Mouse (Mus musculus) hindbrain, embryonic 16.5 days (tissue): ENCODE measurements at regions not wholly inside any gene's neighbourhood (a gene's known extent, or its start where the extent isn't known, plus 50 kb on each side); places are given as distances from the start of the nearest gene placed in this dataset.

Source experiments
- ATAC-seq: fragments of 200-750 bp; cut with Nextera tagmentation; 2 replicates; pipeline ENCODE4 v1.8.0; 2017; ENCODE audit warnings: moderate TSS enrichment, moderate library complexity
- H3K27ac ChIP-seq: fragments of 300-500 bp; sonication (generic); 2 replicates; pipeline ENCODE4 v1.5.1; 2014; ENCODE audit warnings: low read depth, mild to moderate bottlenecking, control low read depth, low read length, moderate library complexity
- H3K27me3 ChIP-seq: fragments of 300-500 bp; sonication (generic); replicated peaks from 2 replicates; pipeline ENCODE4 v1.6.1; 2014; ENCODE audit warnings: low read length; ENCODE audit not compliant: control insufficient read depth, insufficient read depth
- H3K36me3 ChIP-seq: fragments of 300-500 bp; sonication (generic); 2 replicates; pipeline ENCODE4 v1.6.1; 2014; ENCODE audit warnings: mild to moderate bottlenecking, low read length, moderate library complexity, mixed read lengths; ENCODE audit not compliant: control insufficient read depth, insufficient read depth
- H3K4me1 ChIP-seq: fragments of 300-500 bp; sonication (generic); 2 replicates; pipeline ENCODE4 v1.6.1; 2014; ENCODE audit warnings: low read depth, low read length; ENCODE audit not compliant: control insufficient read depth, insufficient read depth
- H3K4me2 ChIP-seq: fragments of 300-500 bp; sonication (generic); 2 replicates; pipeline ENCODE4 v1.6.1; 2014; ENCODE audit warnings: mild to moderate bottlenecking, low read length, control low read depth, moderate library complexity
- H3K4me3 ChIP-seq: fragments of 300-500 bp; sonication (generic); 2 replicates; pipeline ENCODE4 v1.5.1; 2014; ENCODE audit warnings: mild to moderate bottlenecking, low read length, control low read depth, moderate library complexity
- H3K9ac ChIP-seq: fragments of 300-500 bp; sonication (generic); 2 replicates; pipeline ENCODE4 v1.6.1; 2014; ENCODE audit warnings: low read depth, mild to moderate bottlenecking, control low read depth, low read length, moderate library complexity
- H3K9me3 ChIP-seq: fragments of 300-500 bp; sonication (generic); 2 replicates; pipeline ENCODE4 v1.6.1; 2014; ENCODE audit warnings: mild to moderate bottlenecking, low read length, moderate library complexity; ENCODE audit not compliant: control insufficient read depth
- WGBS: fragments of 180-500 bp; shearing (Covaris S2); extraction: QIAGEN DNeasy Blood & Tissue Kit; methylation state at CpG from one replicate; pipeline ENCODE4 v1.1.7; 2014; 5-methylcytosine and 5-hydroxymethylcytosine counted together

DNA sequence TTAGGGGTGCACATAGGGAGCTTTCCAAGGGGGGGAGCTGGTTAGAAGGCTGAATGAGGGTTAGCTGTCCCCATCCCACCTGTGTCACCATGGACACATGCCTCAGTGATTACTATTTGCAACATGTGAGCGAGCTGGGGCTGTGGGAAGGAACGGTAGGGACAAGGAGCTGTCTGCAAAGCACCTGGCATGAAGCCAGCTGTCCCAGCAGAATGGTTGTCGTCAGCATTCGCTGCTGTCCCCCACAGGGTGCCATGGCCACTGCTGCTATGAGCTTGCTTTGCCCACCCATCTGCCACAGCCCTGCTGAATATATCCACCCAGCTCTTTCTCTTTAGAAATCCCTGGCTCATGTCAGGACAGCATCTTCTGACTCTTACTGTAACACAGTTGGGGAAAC is 96.8 kb upstream of the Gm26897 start:
- ATAC-seq, result no peak
- H3K36me3 ChIP-seq, result no peaks in the 10 kb centered on the region
- no peak overlapping the region for H3K4me2 ChIP-seq
- no peaks in the 10 kb centered on the region for H3K9me3 ChIP-seq
- no peak overlapping the region for H3K27ac ChIP-seq
- H3K27me3 ChIP-seq, result no peaks in the 10 kb centered on the region
- 5% methylated on average over 4 of the region's 4 CpGs for WGBS
- peaks cover 10% of the 10 kb centered on the region for H3K4me1 ChIP-seq
- H3K4me3 ChIP-seq, result no peak overlapping the region
- no peak overlapping the region for H3K9ac ChIP-seq

DNA sequence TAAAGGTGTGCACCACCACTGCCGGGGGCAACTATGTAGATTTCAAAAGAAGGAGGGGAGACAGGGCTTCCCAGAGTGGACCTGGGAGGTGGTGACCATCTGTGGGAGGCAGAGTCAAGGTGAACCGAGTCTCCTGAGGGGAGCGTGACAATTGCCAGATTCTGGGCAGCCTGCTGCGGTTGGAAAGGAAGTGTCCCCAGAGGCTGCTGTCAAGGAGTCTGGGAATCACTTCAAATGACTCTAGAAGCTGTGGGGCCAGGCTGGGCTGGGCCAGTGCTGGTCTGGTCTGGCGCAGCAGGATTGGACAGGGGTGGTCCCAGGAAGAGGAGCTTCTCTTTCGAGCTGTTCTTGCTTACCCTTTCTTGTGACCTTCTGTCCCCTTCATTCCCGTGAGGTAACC is 95.4 kb upstream of the Gm26897 start:
- H3K4me2 ChIP-seq, result no peak overlapping the region
- H3K4me1 ChIP-seq, result peaks cover 10% of the 10 kb centered on the region
- H3K9me3 ChIP-seq, result no peaks in the 10 kb centered on the region
- 63% methylated on average over 7 of the region's 7 CpGs for WGBS
- no peak for ATAC-seq
- H3K36me3 ChIP-seq, result no peaks in the 10 kb centered on the region
- no peak overlapping the region for H3K27ac ChIP-seq
- H3K9ac ChIP-seq, result no peak overlapping the region
- no peak overlapping the region for H3K4me3 ChIP-seq
- H3K27me3 ChIP-seq, result no peaks in the 10 kb centered on the region

DNA sequence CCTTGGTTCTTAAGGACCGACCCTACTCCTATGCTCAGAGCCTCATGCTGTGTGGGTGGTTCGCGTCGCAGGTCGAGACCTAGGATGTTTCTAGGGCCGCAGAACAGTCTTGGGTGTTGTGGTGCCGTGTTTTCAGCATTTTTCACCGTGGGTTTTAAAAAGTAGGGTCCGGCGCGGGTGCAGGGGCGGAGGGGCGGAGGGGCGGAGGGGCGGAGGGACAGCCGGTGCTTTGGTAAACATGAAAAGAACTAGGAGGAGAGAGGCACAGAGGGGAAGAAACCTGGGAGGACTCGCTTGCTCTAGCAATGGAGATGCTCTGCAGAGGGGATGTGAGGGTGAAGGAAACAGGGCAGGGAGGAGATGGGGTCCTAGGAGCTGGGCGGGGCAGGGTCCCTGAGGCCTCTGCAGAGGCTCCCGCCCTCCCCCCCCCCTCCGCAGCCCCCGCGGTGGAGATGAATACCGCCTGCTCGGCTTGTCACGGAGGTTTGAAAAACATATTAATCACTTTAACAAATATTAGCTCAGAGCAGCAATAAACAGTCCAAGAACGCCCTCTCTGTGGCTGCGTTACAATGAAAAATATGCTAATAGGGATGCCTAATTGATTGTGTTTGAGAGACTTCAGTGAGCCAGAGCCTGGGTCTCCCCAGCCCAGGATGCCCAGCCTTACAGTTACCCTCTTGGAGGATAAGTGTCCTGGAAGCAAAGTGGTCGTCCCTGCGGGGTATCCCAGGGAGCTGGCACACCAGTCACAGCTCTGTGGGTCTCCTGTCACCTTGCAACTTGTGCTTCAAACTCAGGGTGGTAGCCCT is 94.0 kb upstream of the Gm26897 start:
- no peaks in the 10 kb centered on the region for H3K9me3 ChIP-seq
- ATAC-seq, result 0 out of 2 replicates have a peak, but pooled peaks have one; percentile 53
- no peak overlapping the region; the same call in 1 of the 2 replicates for H3K9ac ChIP-seq
- peak overlapping the region; percentile 47 for H3K4me2 ChIP-seq
- no peak overlapping the region for H3K27ac ChIP-seq
- 7% methylated on average over 27 of the region's 29 CpGs for WGBS
- H3K4me1 ChIP-seq, result peaks cover 10% of the 10 kb centered on the region
- no peak overlapping the region for H3K4me3 ChIP-seq
- H3K27me3 ChIP-seq, result no peaks in the 10 kb centered on the region
- H3K36me3 ChIP-seq, result no peaks in the 10 kb centered on the region

DNA sequence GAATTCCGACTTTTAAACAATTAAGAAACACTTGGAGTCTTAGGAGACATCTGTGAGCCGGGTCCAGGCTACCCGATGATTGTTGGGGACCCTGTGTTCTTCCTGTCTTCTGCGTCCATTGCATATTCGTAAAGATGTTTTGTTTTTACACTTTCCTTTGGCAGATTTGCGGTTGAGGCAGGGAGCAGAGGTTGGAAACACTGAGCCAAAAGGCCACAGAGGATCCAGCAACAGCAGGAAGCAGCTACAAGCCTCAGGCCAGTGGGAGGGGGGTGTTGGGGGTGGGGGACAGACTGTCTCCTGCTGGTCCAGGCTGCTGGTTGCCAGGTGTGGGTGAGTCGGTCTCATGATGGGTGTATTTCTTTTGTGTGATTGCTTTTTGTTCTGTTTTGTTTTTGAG is 92.7 kb upstream of the Gm26897 start:
- Histone ChIP-seq H3K9ac (no peak overlapping the region), H3K27ac (no peak overlapping the region), H3K4me3 (no peak overlapping the region), H3K4me1 (peaks cover 10% of the 10 kb centered on the region), H3K4me2 (no peak overlapping the region), H3K27me3 (no peaks in the 10 kb centered on the region), H3K9me3 (no peaks in the 10 kb centered on the region), H3K36me3 (no peaks in the 10 kb centered on the region)
- WGBS, result 54% methylated on average over 7 of the region's 7 CpGs
- ATAC-seq, result no peak

DNA sequence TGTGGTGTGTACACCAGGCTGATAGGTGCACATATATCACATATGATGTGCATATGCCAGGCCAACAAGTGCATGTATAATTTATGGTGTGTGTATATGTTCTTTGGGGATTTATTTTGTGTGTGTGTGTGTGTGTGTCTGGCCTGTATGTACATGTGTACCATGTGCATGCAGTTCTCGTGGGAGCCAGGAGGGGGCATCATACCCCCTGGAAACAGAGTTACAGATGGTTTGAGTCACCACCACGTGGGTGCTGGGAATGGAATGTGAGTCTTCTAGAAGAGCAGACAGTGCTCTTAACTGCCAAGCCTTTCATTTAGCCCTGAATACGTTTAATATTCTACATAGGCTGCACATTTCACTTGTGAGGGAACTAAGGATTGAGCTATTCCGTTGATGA is 92.0 kb upstream of the Gm26897 start:
- ATAC-seq, result no peak
- H3K36me3 ChIP-seq, result no peaks in the 10 kb centered on the region
- H3K4me3 ChIP-seq, result no peak overlapping the region
- no peaks in the 10 kb centered on the region for H3K9me3 ChIP-seq
- no peaks in the 10 kb centered on the region for H3K27me3 ChIP-seq
- H3K9ac ChIP-seq, result no peak overlapping the region
- H3K4me2 ChIP-seq, result no peak overlapping the region
- H3K27ac ChIP-seq, result no peak overlapping the region
- 86% methylated on average over 4 of the region's 4 CpGs for WGBS
- peaks cover 10% of the 10 kb centered on the region for H3K4me1 ChIP-seq

DNA sequence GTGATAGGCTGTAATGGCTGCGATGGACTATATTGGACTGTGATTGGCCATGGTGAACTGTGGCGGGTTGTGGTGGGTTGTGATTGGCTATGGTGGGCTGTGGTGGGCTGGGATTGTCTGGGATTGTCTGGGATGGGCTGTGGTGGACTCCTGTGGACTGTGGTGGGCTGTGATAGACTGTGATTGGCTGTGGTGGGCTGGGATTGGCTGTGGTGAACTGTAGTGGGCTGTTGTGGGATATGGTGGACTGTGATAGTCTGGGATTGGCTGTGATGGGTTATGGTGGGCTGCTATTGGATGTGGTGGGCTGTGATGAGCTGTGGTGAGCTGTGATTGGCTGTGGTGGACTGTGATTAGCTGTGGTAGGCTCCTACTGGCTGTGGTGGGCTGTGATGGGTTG is 89.6 kb upstream of the Gm26897 start:
- H3K4me3 ChIP-seq, result no peak overlapping the region
- H3K27ac ChIP-seq, result no peak overlapping the region
- H3K4me2 ChIP-seq, result no peak overlapping the region
- 96% methylated on average over 2 of the region's 2 CpGs for WGBS
- peaks cover 22% of the 10 kb centered on the region for H3K4me1 ChIP-seq
- no peak overlapping the region for H3K9ac ChIP-seq
- ATAC-seq, result no peak
- no peaks in the 10 kb centered on the region for H3K9me3 ChIP-seq
- no peaks in the 10 kb centered on the region for H3K27me3 ChIP-seq
- H3K36me3 ChIP-seq, result no peaks in the 10 kb centered on the region

DNA sequence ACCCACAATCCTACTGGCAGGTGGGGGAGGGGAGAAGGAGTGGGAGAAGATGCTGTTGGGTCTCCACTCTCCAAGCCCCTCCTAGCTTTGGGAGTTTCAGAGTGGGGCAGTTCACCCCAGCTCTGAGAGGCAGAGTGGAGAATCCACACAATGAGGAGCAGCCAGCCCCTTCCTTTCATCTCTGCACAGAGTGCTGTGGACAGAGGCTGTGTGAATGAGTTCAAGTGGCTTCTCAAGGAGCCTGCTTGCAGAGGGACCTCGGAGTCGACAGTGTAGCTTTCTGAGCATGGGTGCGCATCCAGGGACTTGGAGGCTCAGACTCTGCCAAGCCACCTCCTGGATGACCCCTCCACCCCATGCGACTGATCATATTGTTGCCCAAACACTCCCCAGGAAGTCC is 88.9 kb upstream of the Gm26897 start:
- H3K36me3 ChIP-seq, result no peaks in the 10 kb centered on the region
- 60% methylated on average over 4 of the region's 4 CpGs for WGBS
- H3K27ac ChIP-seq, result no peak overlapping the region
- H3K4me2 ChIP-seq, result no peak overlapping the region
- no peaks in the 10 kb centered on the region for H3K27me3 ChIP-seq
- ATAC-seq, result no peak
- no peaks in the 10 kb centered on the region for H3K9me3 ChIP-seq
- H3K4me1 ChIP-seq, result peaks cover 20% of the 10 kb centered on the region
- H3K9ac ChIP-seq, result no peak overlapping the region
- no peak overlapping the region for H3K4me3 ChIP-seq

DNA sequence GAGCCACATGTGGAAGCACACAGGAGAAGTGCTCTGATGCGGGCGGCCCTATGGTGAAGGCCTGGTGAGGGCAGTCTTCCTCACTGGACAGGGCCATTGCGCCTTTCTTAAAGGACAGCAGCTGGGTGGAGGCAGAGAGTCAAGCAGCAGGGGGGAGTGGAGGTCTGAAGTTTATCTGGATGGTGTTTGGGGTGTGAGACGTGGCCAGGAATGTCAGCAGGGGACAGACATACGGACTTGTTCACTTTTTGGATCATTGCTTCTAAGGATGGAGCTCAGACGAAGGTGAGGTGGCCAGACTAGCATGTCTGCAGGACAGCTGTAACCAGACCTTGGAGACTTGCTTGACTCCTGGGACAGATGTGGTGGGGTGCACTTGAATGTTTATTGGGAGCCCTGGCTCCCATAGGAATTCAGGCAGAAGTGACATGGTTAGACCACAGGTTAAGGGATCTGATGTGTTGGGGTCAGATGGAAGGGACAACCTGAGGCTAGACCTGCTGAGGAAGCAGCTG is 86.0 kb upstream of the Gm26897 start:
- Histone ChIP-seq H3K27me3 (no peaks in the 10 kb centered on the region), H3K9me3 (no peaks in the 10 kb centered on the region), H3K27ac (no peak overlapping the region; the same call in 1 of the 2 replicates), H3K4me3 (no peak overlapping the region), H3K9ac (no peak overlapping the region), H3K4me2 (no peak overlapping the region), H3K36me3 (no peaks in the 10 kb centered on the region), H3K4me1 (peaks cover 22% of the 10 kb centered on the region)
- no peak for ATAC-seq
- 88% methylated on average over 6 of the region's 6 CpGs for WGBS

DNA sequence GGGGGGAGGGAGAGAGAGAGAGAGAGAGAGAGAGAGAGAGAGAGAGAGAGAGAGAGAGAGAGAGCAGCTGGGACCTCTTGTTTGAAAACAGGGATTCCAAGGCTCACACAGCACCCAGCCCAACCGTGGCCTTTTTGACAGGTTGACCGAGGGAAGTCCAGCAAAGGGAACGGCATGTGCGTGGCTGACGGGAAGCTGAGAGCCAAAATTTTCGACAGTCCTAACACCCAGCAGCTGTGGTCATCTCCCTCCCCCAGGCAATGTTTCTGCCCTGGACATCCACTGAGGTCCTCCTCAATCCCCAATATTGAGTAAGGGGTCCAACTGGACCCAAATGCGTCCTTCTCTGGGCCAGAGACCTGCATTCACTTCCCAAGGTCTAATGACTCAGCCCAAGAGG is 85.2 kb upstream of the Gm26897 start:
- Histone ChIP-seq H3K9me3 (no peaks in the 10 kb centered on the region), H3K9ac (no peak overlapping the region), H3K27ac (no peak overlapping the region), H3K4me3 (no peak overlapping the region), H3K36me3 (no peaks in the 10 kb centered on the region), H3K27me3 (no peaks in the 10 kb centered on the region), H3K4me1 (peaks cover 23% of the 10 kb centered on the region), H3K4me2 (no peak overlapping the region)
- 28% methylated on average over 7 of the region's 7 CpGs for WGBS
- ATAC-seq, result no peak
